Mouse (Mus musculus) lung, postnatal 14 days (tissue): ENCODE measurements around the gene Cmip.
A peak's percentile ranks its signal among the peaks of the same experiment; 100 is the strongest.

Source experiments
- DNase-seq: peaks from one replicate; pipeline ENCODE4 v3.0.0; 2021

Cmip gene

GRCm38 (mm10) chr8:117356109-117356672, 99.3 kb downstream of the Cmip start:
- no peak for DNase-seq

GRCm38 (mm10) chr8:117357491-117358467, 100.9 kb downstream of the Cmip start:
- DNase-seq, result no peak

GRCm38 (mm10) chr8:117360172-117360930, 103.5 kb downstream of the Cmip start:
- no peak for DNase-seq

GRCm38 (mm10) chr8:117361595-117362437, 105.0 kb downstream of the Cmip start:
- DNase-seq, result no peak

GRCm38 (mm10) chr8:117362438-117362726, 105.5 kb downstream of the Cmip start:
- DNase-seq, result no peak

- peak; percentile 46 for DNase-seq
These were observed 106.4 kb downstream of the Cmip start for GRCm38 (mm10) chr8:117363291-117363690.

- DNase-seq, result peak; percentile 58
These were observed 107.7 kb downstream of the Cmip start for GRCm38 (mm10) chr8:117364374-117365160.

- DNase-seq, result peak; percentile 51
These were observed 109.6 kb downstream of the Cmip start for GRCm38 (mm10) chr8:117366475-117366874.

- peak; percentile 66 for DNase-seq
These were observed 110.6 kb downstream of the Cmip start for GRCm38 (mm10) chr8:117367441-117367840.

GRCm38 (mm10) chr8:117368781-117369180, 111.9 kb downstream of the Cmip start:
- DNase-seq, result peak; percentile 77

GRCm38 (mm10) chr8:117370009-117370408, 113.1 kb downstream of the Cmip start:
- no peak for DNase-seq

- DNase-seq, result no peak
These were observed 114.3 kb downstream of the Cmip start for GRCm38 (mm10) chr8:117371189-117371588.

GRCm38 (mm10) chr8:117372070-117372469, 115.2 kb downstream of the Cmip start:
- DNase-seq, result no peak

- DNase-seq, result no peak
These were observed 116.2 kb downstream of the Cmip start for GRCm38 (mm10) chr8:117373001-117373428.

- DNase-seq, result no peak
These were observed 117.2 kb downstream of the Cmip start for GRCm38 (mm10) chr8:117374087-117374486.

- DNase-seq, result no peak
These were observed 120.1 kb downstream of the Cmip start for GRCm38 (mm10) chr8:117376997-117377396.

- no peak for DNase-seq
These were observed 121.8 kb downstream of the Cmip start for GRCm38 (mm10) chr8:117378625-117379024.

- peak; percentile 76 for DNase-seq
These were observed 122.3 kb downstream of the Cmip start for GRCm38 (mm10) chr8:117379131-117379530.

- DNase-seq, result peak; percentile 78
These were observed 123.9 kb downstream of the Cmip start for GRCm38 (mm10) chr8:117380796-117381195.

GRCm38 (mm10) chr8:117386142-117386541, 129.3 kb downstream of the Cmip start:
- DNase-seq, result peak; percentile 55

- DNase-seq, result no peak
These were observed 130.8 kb downstream of the Cmip start for GRCm38 (mm10) chr8:117387642-117388041.

GRCm38 (mm10) chr8:117388370-117388769, 131.5 kb downstream of the Cmip start:
- no peak for DNase-seq
